Mouse (Mus musculus) hindbrain, embryonic 14.5 days (tissue): ENCODE data around the gene Gtf2h2. TPM values are rescaled to one million over a fixed set of nuclear protein-coding genes. Genes with fewer than 3 reads are reported as not detected.

Experiments used
- ATAC-seq: fragments of 200-750 bp; cut with Nextera tagmentation; 2 replicates; pipeline ENCODE4 v1.8.0; 2017; ENCODE audit warnings: moderate number of reproducible peaks, mild to moderate bottlenecking, moderate TSS enrichment, moderate library complexity; ENCODE audit not compliant: low FRiP score
- DNase-seq: peaks from one replicate; pipeline ENCODE4 v3.0.0-alpha.2; 2015; ENCODE audit warnings: low spot score
- H3K27ac ChIP-seq: fragments of 300-500 bp; sonication (generic); 2 replicates; pipeline ENCODE4 v1.5.1; 2014; ENCODE audit warnings: mild to moderate bottlenecking, moderate library complexity
- H3K27me3 ChIP-seq: fragments of 300-500 bp; sonication (generic); 2 replicates; pipeline ENCODE4 v1.6.1; 2014; ENCODE audit warnings: mild to moderate bottlenecking, low read length, mixed read lengths; ENCODE audit not compliant: control insufficient read depth, insufficient read depth
- H3K36me3 ChIP-seq: fragments of 300-500 bp; sonication (generic); replicated peaks from 2 replicates; pipeline ENCODE4 v1.6.1; 2014; ENCODE audit not compliant: control insufficient read depth, insufficient read depth
- H3K4me1 ChIP-seq: fragments of 300-500 bp; sonication (generic); replicated peaks from 2 replicates; pipeline ENCODE4 v1.6.1; 2014; ENCODE audit warnings: antibody characterized with exemption, low read length, mixed read lengths; ENCODE audit not compliant: control insufficient read depth, insufficient read depth
- H3K4me2 ChIP-seq: fragments of 300-500 bp; sonication (generic); replicated peaks from 2 replicates; pipeline ENCODE4 v1.6.1; 2014; ENCODE audit warnings: mild to moderate bottlenecking, moderate library complexity
- H3K4me3 ChIP-seq: fragments of 300-500 bp; sonication (generic); replicated peaks from 2 replicates; pipeline ENCODE4 v1.5.1; 2014; ENCODE audit warnings: mild to moderate bottlenecking, low read length
- H3K9ac ChIP-seq: fragments of 300-500 bp; sonication (generic); 2 replicates; pipeline ENCODE4 v1.6.1; 2014
- H3K9me3 ChIP-seq: fragments of 300-500 bp; sonication (generic); 2 replicates; pipeline ENCODE4 v1.6.1; 2016; ENCODE audit warnings: low read length; ENCODE audit not compliant: control insufficient read depth
- WGBS: fragments of 180-500 bp; shearing (Covaris S2); extraction: QIAGEN DNeasy Blood & Tissue Kit; methylation state at CpG from one replicate; pipeline ENCODE4 v1.1.7; 2014; 5-methylcytosine and 5-hydroxymethylcytosine counted together
- polyA plus RNA-seq: library from polyadenylated mRNA; unstranded; fragments of >200 nt; fragmentation: Nextera tagmentation; extraction: Ambion mirVana; gene quantifications from 2 replicates; pipeline ENCODE4 v1.2.1, GENCODE M21; 2014

The Gtf2h2 gene
- polyA plus RNA-seq = 77.3 and 81.3 TPM in 2 replicates

GRCm38 (mm10) chr13:100492061-100492787 is at the start of gene Gtf2h2:
Gene Gtf2h2, minus strand, starts transcription at chr13:100492579.
- Histone ChIP-seq H3K27ac (peak within 1 kb of the TSS; percentile 83), H3K4me1 (peaks cover 7% of the 10 kb centered on the region)
- under 1% methylated on average over 51 of the region's 51 CpGs for WGBS

GRCm38 (mm10) chr13:100536149-100536548 is 43.8 kb upstream of the Gtf2h2 start:
- no peak overlapping the region for H3K4me2 ChIP-seq
- ATAC-seq (no peak), DNase-seq (no peak)
- H3K27ac ChIP-seq = no peak overlapping the region
- H3K36me3 ChIP-seq = no peaks in the 10 kb centered on the region
- no peak overlapping the region for H3K9ac ChIP-seq
- H3K9me3 ChIP-seq = no peaks in the 10 kb centered on the region
- H3K4me3 ChIP-seq = no peak overlapping the region
- no peaks in the 10 kb centered on the region for H3K4me1 ChIP-seq
- WGBS = 82% methylated on average over 3 of the region's 3 CpGs
- no peaks in the 10 kb centered on the region for H3K27me3 ChIP-seq

More at GRCm38 (mm10) chr13:100492061-100492787, at the start of gene Gtf2h2:
- Histone ChIP-seq H3K4me3 (peak within 1 kb of the TSS; percentile 84), H3K4me2 (peak within 1 kb of the TSS; percentile 77), H3K9me3 (no peaks in the 10 kb centered on the region), H3K9ac (peak within 1 kb of the TSS; percentile 82), H3K27me3 (no peaks in the 10 kb centered on the region), H3K36me3 (peaks cover 26% of the 10 kb centered on the region)
- DNase-seq = peak; percentile 92
- ATAC-seq = peak; percentile 91

GRCm38 (mm10) chr13:100532788-100533365 is 40.5 kb upstream of the Gtf2h2 start:
- H3K4me2 ChIP-seq = no peak overlapping the region
- H3K4me1 ChIP-seq = no peaks in the 10 kb centered on the region
- H3K9ac ChIP-seq = no peak overlapping the region
- no peaks in the 10 kb centered on the region for H3K9me3 ChIP-seq
- H3K36me3 ChIP-seq = no peaks in the 10 kb centered on the region
- DNase-seq = no peak
- no peak overlapping the region for H3K27ac ChIP-seq
- 81% methylated on average over 6 of the region's 6 CpGs for WGBS
- ATAC-seq = no peak
- no peaks in the 10 kb centered on the region for H3K27me3 ChIP-seq
- H3K4me3 ChIP-seq = no peak overlapping the region

GRCm38 (mm10) chr13:100526649-100527038 is 34.3 kb upstream of the Gtf2h2 start:
- Histone ChIP-seq H3K4me3 (no peak overlapping the region), H3K36me3 (no peaks in the 10 kb centered on the region), H3K4me1 (no peaks in the 10 kb centered on the region), H3K4me2 (no peak overlapping the region), H3K9me3 (no peaks in the 10 kb centered on the region), H3K27ac (no peak overlapping the region), H3K27me3 (no peaks in the 10 kb centered on the region), H3K9ac (no peak overlapping the region)
- DNase-seq (no peak), ATAC-seq (no peak)
- WGBS = 68% methylated on average over 6 of the region's 6 CpGs

- Histone ChIP-seq H3K4me2 (no peak overlapping the region), H3K4me1 (no peaks in the 10 kb centered on the region), H3K27me3 (no peaks in the 10 kb centered on the region), H3K36me3 (no peaks in the 10 kb centered on the region), H3K27ac (no peak overlapping the region), H3K9me3 (no peaks in the 10 kb centered on the region), H3K9ac (no peak overlapping the region), H3K4me3 (no peak overlapping the region)
- ATAC-seq (no peak), DNase-seq (no peak)
- WGBS = 78% methylated on average over 6 of the region's 6 CpGs
Measured at GRCm38 (mm10) chr13:100525935-100526648, 33.7 kb upstream of the Gtf2h2 start.

- DNase-seq (no peak), ATAC-seq (no peak)
- Histone ChIP-seq H3K4me2 (no peak overlapping the region), H3K27ac (no peak overlapping the region), H3K27me3 (no peaks in the 10 kb centered on the region), H3K36me3 (no peaks in the 10 kb centered on the region), H3K9ac (no peak overlapping the region), H3K4me1 (no peaks in the 10 kb centered on the region), H3K4me3 (no peak overlapping the region), H3K9me3 (no peaks in the 10 kb centered on the region)
- 91% methylated on average over 6 of the region's 6 CpGs for WGBS
Measured at GRCm38 (mm10) chr13:100524896-100525295, 32.5 kb upstream of the Gtf2h2 start.

GRCm38 (mm10) chr13:100523698-100524097 is 31.3 kb upstream of the Gtf2h2 start:
- WGBS = 89% methylated on average over 2 of the region's 2 CpGs
- Histone ChIP-seq H3K9me3 (no peaks in the 10 kb centered on the region), H3K4me3 (no peak overlapping the region), H3K27me3 (no peaks in the 10 kb centered on the region), H3K4me1 (no peaks in the 10 kb centered on the region), H3K4me2 (no peak overlapping the region), H3K9ac (no peak overlapping the region), H3K27ac (no peak overlapping the region), H3K36me3 (no peaks in the 10 kb centered on the region)
- no peak for DNase-seq
- ATAC-seq = no peak

GRCm38 (mm10) chr13:100521724-100522591 is 29.6 kb upstream of the Gtf2h2 start:
- Histone ChIP-seq H3K9ac (no peak overlapping the region), H3K4me1 (no peaks in the 10 kb centered on the region; the same call in 1 of the 2 replicates), H3K36me3 (no peaks in the 10 kb centered on the region), H3K27ac (no peak overlapping the region), H3K4me2 (no peak overlapping the region), H3K4me3 (no peak overlapping the region), H3K9me3 (no peaks in the 10 kb centered on the region), H3K27me3 (no peaks in the 10 kb centered on the region)
- 84% methylated on average over 9 of the region's 9 CpGs for WGBS
- DNase-seq (no peak), ATAC-seq (no peak)
